Mouse (Mus musculus) hindbrain, embryonic 15.5 days (tissue): ENCODE results near the gene Gm21981. TPM values are rescaled to one million over a fixed set of nuclear protein-coding genes. Genes with fewer than 3 reads are reported as not detected.

Experiments used
- ATAC-seq: fragments of 200-750 bp; cut with Nextera tagmentation; 2 replicates; pipeline ENCODE4 v1.8.0; 2017; ENCODE audit warnings: low read depth, moderate number of reproducible peaks, moderate TSS enrichment; ENCODE audit not compliant: low FRiP score
- H3K27ac ChIP-seq: fragments of 300-500 bp; sonication (generic); replicated peaks from 2 replicates; pipeline ENCODE4 v1.5.1; 2015; ENCODE audit warnings: mild to moderate bottlenecking, inconsistent platforms
- H3K27me3 ChIP-seq: fragments of 300-500 bp; sonication (generic); 2 replicates; pipeline ENCODE4 v1.6.1; 2015; ENCODE audit warnings: control low read depth, inconsistent platforms
- H3K36me3 ChIP-seq: fragments of 300-500 bp; sonication (generic); 2 replicates; pipeline ENCODE4 v1.6.1; 2015; ENCODE audit warnings: control low read depth, inconsistent platforms
- H3K4me1 ChIP-seq: fragments of 300-500 bp; sonication (generic); replicated peaks from 2 replicates; pipeline ENCODE4 v1.6.1; 2015; ENCODE audit warnings: control low read depth, inconsistent platforms
- H3K4me2 ChIP-seq: fragments of 300-500 bp; sonication (generic); 2 replicates; pipeline ENCODE4 v1.6.1; 2015; ENCODE audit warnings: moderate library complexity, mild to moderate bottlenecking, inconsistent platforms
- H3K4me3 ChIP-seq: fragments of 300-500 bp; sonication (generic); 2 replicates; pipeline ENCODE4 v1.5.1; 2015; ENCODE audit warnings: mild to moderate bottlenecking, inconsistent platforms
- H3K9ac ChIP-seq: fragments of 300-500 bp; sonication (generic); 2 replicates; pipeline ENCODE4 v1.6.1; 2015; ENCODE audit warnings: inconsistent platforms
- H3K9me3 ChIP-seq: fragments of 300-500 bp; sonication (generic); 2 replicates; pipeline ENCODE4 v1.6.1; 2016; ENCODE audit warnings: control low read depth, inconsistent platforms
- WGBS: fragments of 180-500 bp; shearing (Covaris S2); methylation state at CpG from one replicate; pipeline ENCODE4 v1.1.7; 2015; 5-methylcytosine and 5-hydroxymethylcytosine counted together
- polyA plus RNA-seq: library from polyadenylated mRNA; unstranded; fragments of >200 nt; fragmentation: Nextera tagmentation; extraction: Ambion mirVana; gene quantifications from 2 replicates; pipeline ENCODE4 v1.2.1, GENCODE M21; 2015

Gm21981 gene
- polyA plus RNA-seq = 1.2 and 1.5 TPM in 2 replicates

GRCm38 (mm10) chr17:47694442-47694502, at the start of gene Gm21981:
Gene Gm21981, minus strand, starts transcription at chr17:47694455.
- peak within 1 kb of the TSS; percentile 62 for H3K4me3 ChIP-seq
- peak within 1 kb of the TSS; percentile 85 for H3K9ac ChIP-seq
- H3K4me2 ChIP-seq = peak within 1 kb of the TSS; percentile 82
- H3K27me3 ChIP-seq = no peaks in the 10 kb centered on the region
- ATAC-seq = no peak
- 4% methylated on average over 3 of the region's 3 CpGs for WGBS
- H3K4me1 ChIP-seq = peaks cover 36% of the 10 kb centered on the region
- peaks cover 4% of the 10 kb centered on the region for H3K36me3 ChIP-seq
- H3K27ac ChIP-seq = peak within 1 kb of the TSS; percentile 82
- no peaks in the 10 kb centered on the region for H3K9me3 ChIP-seq

DNA sequence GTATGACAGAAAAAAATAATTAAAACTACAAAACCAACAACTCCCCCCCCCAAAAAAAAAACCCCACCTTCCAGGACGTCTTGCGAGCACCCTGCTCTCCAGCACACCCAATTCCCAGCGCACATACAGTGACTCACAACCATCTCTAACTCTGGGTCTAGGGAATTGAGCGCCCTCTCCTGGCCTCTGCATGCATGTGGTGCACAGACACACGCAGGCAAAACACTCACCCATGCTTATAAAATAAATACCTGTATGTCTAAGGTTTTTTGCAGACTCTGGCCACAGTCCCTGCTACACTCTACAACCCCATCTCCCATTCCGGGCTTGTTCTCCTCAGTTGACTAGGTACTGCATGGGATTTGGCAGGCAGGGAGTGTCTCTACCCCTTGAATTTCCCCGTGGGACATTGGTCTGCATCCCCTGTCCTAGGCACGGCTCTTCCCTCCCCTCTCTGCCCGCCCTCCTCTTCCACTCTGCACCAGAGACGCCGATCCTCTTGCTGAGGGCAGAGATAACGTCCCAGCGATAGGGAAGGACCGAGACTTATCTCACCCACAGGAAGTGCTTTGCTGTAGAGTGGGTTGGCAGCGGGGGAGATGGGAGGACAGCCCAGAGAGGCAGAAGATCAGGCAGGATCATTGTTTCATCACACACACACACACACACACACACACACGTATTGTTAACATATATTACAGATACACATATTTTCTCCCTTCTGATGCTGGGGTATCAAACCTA, 48.9 kb upstream of the Gm21981 start:
- H3K9ac ChIP-seq = no peak overlapping the region
- H3K27me3 ChIP-seq = peaks cover 10% of the 10 kb centered on the region; the same call in 1 of the 2 replicates
- H3K9me3 ChIP-seq = no peaks in the 10 kb centered on the region
- H3K4me2 ChIP-seq = no peak overlapping the region
- H3K4me3 ChIP-seq = no peak overlapping the region
- WGBS = 54% methylated on average over 16 of the region's 16 CpGs
- no peaks in the 10 kb centered on the region for H3K36me3 ChIP-seq
- peaks cover 16% of the 10 kb centered on the region for H3K4me1 ChIP-seq
- no peak overlapping the region for H3K27ac ChIP-seq
- no peak for ATAC-seq

DNA sequence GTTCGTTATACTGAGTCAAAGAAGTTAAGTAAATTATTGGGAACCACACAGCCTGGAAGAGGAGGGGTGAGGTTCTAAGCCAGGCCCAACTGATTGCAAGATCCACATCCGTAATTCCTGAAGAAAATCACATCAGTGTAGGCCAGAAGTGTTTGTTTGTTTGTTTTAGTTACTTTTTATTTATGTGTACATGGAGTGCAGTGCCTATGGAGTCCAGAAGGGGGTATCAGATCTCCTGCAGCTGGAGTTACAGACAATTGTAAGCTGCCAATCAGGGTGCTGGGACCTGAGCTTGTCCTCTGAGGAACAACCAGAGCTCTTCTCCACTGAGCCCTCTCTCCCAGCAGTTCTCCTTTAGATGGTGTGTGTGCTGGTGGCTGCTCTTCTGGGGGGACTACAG, 45.9 kb upstream of the Gm21981 start:
- 64% methylated on average over 2 of the region's 2 CpGs for WGBS
- ATAC-seq = no peak
- H3K27ac ChIP-seq = no peak overlapping the region
- no peak overlapping the region for H3K4me3 ChIP-seq
- H3K9ac ChIP-seq = no peak overlapping the region
- no peaks in the 10 kb centered on the region for H3K36me3 ChIP-seq
- peaks cover 27% of the 10 kb centered on the region for H3K4me1 ChIP-seq
- peaks cover 19% of the 10 kb centered on the region for H3K27me3 ChIP-seq
- no peaks in the 10 kb centered on the region for H3K9me3 ChIP-seq
- no peak overlapping the region for H3K4me2 ChIP-seq

DNA sequence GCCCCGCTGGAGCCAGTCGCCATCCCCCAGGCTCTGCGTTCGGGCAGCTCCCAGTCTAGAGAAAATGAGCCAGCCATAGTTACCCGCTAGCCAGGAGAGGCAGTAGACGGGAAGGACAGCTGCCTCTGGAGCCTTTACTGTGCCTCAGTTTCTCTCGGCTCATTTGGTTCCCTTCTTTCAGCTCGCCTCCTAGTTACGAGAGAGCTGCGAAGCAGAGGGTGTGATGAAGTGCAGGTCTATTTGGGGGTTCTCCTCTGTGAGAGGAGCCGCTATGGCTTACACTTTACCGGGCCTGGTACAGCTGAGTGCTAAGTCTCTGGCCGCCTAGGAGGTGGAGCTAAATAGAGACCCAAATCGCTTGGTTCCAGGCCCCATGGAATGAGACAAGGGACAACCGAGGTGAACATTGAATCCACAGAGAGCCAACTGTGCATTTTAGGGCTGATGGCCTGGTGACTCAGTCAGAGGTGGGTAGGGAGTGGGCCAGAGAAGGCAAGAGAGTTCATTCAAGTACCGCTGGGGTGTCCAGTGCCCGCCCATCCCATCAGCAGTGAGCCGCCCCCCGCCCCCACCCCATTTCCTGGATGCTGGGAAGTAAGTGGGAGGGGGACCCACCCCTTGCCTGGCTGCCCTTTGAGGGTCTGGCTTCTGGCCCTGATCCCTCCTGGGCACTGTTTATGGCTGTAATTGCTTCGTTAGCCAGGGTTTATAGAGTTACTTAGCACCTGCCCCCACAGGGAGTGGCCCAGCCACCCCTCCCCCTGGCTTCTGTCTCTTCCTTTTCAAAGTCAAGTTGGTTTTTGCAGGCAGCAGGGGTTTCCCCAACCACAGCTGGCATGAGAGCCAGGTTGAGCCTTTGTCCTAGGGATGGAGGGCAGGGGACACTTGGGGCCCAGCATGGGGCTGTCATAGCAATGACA, 44.9 kb upstream of the Gm21981 start:
- Histone ChIP-seq H3K27me3 (peaks cover 19% of the 10 kb centered on the region), H3K9me3 (no peaks in the 10 kb centered on the region), H3K4me1 (peaks cover 27% of the 10 kb centered on the region), H3K9ac (peak overlapping the region; percentile 52; the same call in 1 of the 2 replicates), H3K27ac (no peak overlapping the region), H3K4me3 (peak overlapping the region; percentile 68), H3K4me2 (peak overlapping the region; percentile 98), H3K36me3 (no peaks in the 10 kb centered on the region)
- WGBS = 9% methylated on average over 17 of the region's 20 CpGs
- no peak for ATAC-seq

DNA sequence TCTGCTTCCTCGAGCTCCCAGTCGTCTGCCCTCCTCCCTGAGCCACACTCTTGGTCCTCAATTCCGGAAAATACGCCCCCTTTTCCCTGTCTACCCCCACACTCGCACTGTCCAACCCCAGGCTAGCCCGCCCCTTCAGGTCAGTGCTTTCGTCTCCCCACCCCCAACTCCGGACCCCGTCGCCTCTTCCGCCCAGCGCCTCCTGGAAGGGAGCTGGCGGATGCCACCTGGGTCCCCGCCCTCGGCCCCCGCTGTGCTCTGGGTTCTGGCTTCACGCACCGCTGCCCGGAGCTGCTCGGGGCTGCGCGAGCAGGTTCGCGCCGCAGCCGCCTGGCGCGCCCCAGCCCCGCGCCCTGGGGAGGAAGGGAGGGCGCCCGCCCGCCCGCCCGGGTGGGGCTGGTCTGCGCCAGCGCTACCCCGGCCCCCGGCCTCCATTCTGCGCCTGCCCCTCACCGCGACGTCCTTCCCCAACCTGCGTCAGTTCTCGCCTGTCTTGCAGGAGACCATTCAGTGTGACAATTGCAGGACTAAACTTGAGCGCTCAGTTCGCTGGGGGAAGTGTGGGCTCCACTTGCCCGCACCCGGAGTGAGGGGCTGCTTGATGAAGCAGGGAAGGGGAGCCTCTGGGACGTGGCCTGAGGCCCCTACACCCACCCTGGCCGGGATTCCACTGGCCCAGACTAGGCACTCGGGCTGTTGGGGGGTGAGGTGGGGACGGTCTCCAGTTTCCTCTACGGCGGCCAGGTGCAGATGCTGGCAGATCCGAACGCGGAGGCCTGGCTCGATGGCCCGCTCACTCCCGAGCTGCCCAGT, 44.0 kb upstream of the Gm21981 start:
- peak; percentile 37 for ATAC-seq
- Histone ChIP-seq H3K9ac (peak overlapping the region; percentile 52; the same call in 1 of the 2 replicates), H3K4me2 (peak overlapping the region; percentile 98), H3K36me3 (no peaks in the 10 kb centered on the region), H3K27me3 (peaks cover 19% of the 10 kb centered on the region), H3K27ac (no peak overlapping the region), H3K9me3 (no peaks in the 10 kb centered on the region), H3K4me3 (peak overlapping the region; percentile 68), H3K4me1 (peaks cover 27% of the 10 kb centered on the region)
- 1% methylated on average over 39 of the region's 61 CpGs for WGBS

GRCm38 (mm10) chr17:47737271-47738065, 43.2 kb upstream of the Gm21981 start:
- no peaks in the 10 kb centered on the region for H3K36me3 ChIP-seq
- H3K27ac ChIP-seq = peak overlapping the region; percentile 56
- peak; percentile 81 for ATAC-seq
- H3K4me1 ChIP-seq = peaks cover 27% of the 10 kb centered on the region
- peak overlapping the region; percentile 98 for H3K4me2 ChIP-seq
- H3K4me3 ChIP-seq = peak overlapping the region; percentile 68
- H3K9me3 ChIP-seq = no peaks in the 10 kb centered on the region
- under 1% methylated on average over 53 of the region's 60 CpGs for WGBS
- peaks cover 19% of the 10 kb centered on the region for H3K27me3 ChIP-seq
- peak overlapping the region; percentile 52 for H3K9ac ChIP-seq

GRCm38 (mm10) chr17:47736856-47737255, 42.6 kb upstream of the Gm21981 start, which contains the start of gene Tfeb:
Gene Tfeb, plus strand, starts transcription at chr17:47737030.
- WGBS = under 1% methylated on average over 45 of the region's 47 CpGs
- Histone ChIP-seq H3K4me3 (peak within 1 kb of the TSS; percentile 68), H3K27me3 (peaks cover 19% of the 10 kb centered on the region), H3K4me1 (peaks cover 27% of the 10 kb centered on the region), H3K9ac (peak within 1 kb of the TSS; percentile 52), H3K4me2 (peak within 1 kb of the TSS; percentile 98), H3K9me3 (no peaks in the 10 kb centered on the region), H3K36me3 (no peaks in the 10 kb centered on the region), H3K27ac (peak within 1 kb of the TSS; percentile 56)
- ATAC-seq = peak; percentile 72

DNA sequence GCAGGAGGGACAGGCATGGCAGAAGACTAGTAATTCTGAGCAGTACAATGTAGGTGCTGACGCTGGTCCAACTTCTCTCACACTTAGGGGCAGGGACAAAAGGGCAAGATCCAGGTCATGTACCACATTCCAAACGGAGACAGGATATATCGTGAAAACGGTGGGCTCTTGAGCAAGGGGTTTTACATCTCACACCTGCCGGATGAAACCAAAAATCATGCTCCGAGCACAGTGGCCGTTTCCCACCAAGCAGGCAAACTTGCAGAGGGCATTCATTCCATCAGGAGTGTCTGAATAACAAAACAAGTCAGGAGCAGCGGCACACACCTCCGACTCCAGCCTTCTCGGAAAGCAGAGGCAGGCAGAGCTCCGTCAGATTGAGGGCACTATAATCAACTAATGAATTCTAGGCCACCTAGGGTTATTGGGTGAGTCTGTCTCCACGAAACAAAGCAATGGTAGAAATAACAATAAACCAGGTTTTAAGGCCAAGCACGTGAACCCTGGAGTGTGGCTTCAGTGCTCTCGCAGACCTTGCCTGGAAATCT, 41.4 kb upstream of the Gm21981 start:
- 73% methylated on average over 14 of the region's 14 CpGs for WGBS
- Histone ChIP-seq H3K4me2 (no peak overlapping the region), H3K9me3 (no peaks in the 10 kb centered on the region), H3K27ac (no peak overlapping the region), H3K9ac (no peak overlapping the region), H3K27me3 (peaks cover 19% of the 10 kb centered on the region), H3K4me1 (peaks cover 27% of the 10 kb centered on the region), H3K36me3 (no peaks in the 10 kb centered on the region), H3K4me3 (no peak overlapping the region)
- ATAC-seq = no peak

DNA sequence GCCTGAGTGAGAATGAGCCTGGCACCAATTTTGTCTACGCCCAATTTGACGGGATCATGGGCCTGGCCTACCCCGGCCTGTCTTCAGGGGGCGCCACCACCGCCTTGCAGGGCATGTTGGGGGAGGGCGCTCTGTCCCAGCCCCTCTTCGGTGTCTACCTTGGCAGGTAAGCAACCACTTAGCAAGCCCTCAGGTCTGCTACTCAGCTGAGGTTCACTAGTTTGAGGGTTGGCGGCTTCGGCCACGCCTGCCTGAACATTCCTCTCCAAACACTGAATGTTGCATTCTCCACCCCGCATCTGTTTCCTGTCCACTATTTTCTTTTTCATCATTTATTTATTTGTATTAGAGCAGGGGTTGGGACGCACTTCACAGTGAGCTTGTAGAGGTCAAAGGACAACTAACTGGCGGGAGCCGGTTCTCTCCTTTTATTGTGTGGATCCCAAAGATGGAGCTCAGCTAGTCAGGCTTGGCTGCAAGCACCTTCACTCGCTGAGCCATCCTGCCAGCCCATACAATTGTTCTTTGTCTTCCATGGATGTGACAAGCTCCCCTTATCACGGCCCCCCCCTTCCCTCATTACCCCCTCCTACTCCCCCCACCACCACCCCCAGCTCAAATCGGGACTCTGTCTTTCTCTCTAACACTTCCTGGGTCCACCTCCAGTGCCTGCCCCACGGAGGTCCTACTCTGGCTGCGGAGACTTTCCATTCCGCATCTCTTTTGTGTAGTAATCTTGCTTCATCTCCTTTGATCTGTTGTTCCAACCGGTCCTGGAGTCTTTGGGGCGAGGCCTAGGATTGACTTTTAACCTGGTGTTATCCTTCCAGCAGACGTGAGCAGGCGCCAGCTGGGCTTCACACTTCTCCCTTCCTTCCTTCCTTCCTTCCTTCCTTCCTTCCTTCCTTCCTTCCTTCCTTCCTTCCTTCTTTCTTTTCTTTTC, 36.6 kb upstream of the Gm21981 start:
- ATAC-seq = no peak
- Histone ChIP-seq H3K4me3 (no peak overlapping the region), H3K27ac (no peak overlapping the region), H3K4me2 (no peak overlapping the region), H3K27me3 (no peaks in the 10 kb centered on the region), H3K4me1 (no peaks in the 10 kb centered on the region), H3K9ac (no peak overlapping the region), H3K36me3 (no peaks in the 10 kb centered on the region), H3K9me3 (no peaks in the 10 kb centered on the region)
- 56% methylated on average over 24 of the region's 24 CpGs for WGBS

- Histone ChIP-seq H3K4me3 (no peak within 1 kb of the TSS), H3K4me1 (no peaks in the 10 kb centered on the region), H3K9ac (no peak within 1 kb of the TSS), H3K4me2 (no peak within 1 kb of the TSS), H3K9me3 (no peaks in the 10 kb centered on the region), H3K36me3 (no peaks in the 10 kb centered on the region), H3K27me3 (no peaks in the 10 kb centered on the region), H3K27ac (no peak within 1 kb of the TSS)
- WGBS = 81% methylated on average over 11 of the region's 11 CpGs
- no peak for ATAC-seq
Measured at GRCm38 (mm10) chr17:47726566-47726965, 32.3 kb upstream of the Gm21981 start, which contains the start of gene Pgc. Gene Pgc, plus strand, starts transcription at chr17:47726842.
